Mouse (Mus musculus) kidney, adult 2 months (tissue): ENCODE results near the gene Plcb3. TPM values are rescaled to one million over a fixed set of nuclear protein-coding genes. Genes with fewer than 3 reads are reported as not detected.

ENCODE experiments used
- DNase-seq: peaks from one replicate; pipeline ENCODE4 v3.0.0; 2021
- H3K27ac ChIP-seq: fragments of 200-500 bp; 2 replicates; pipeline ENCODE4 v1.5.1; 2012; ENCODE audit warnings: low read depth, low read length, control low read depth, inconsistent platforms; ENCODE audit not compliant: insufficient read depth
- H3K27me3 ChIP-seq: fragments of 200-500 bp; replicated peaks from 2 replicates; pipeline ENCODE4 v1.6.1; 2012; ENCODE audit warnings: mild to moderate bottlenecking, moderate library complexity, low read length, inconsistent platforms; ENCODE audit not compliant: control insufficient read depth, insufficient read depth
- H3K36me3 ChIP-seq: fragments of 200-500 bp; 2 replicates; pipeline ENCODE4 v1.6.1; 2012; ENCODE audit warnings: mild to moderate bottlenecking, moderate library complexity, low read length, inconsistent platforms; ENCODE audit not compliant: control insufficient read depth, insufficient read depth
- H3K4me1 ChIP-seq: fragments of 200-500 bp; 2 replicates; pipeline ENCODE4 v1.6.1; 2011; ENCODE audit warnings: low read length; ENCODE audit not compliant: control insufficient read depth, insufficient read depth
- H3K4me3 ChIP-seq: fragments of 200-500 bp; 2 replicates; pipeline ENCODE4 v1.5.1; 2011; ENCODE audit warnings: mild to moderate bottlenecking, low read depth, low read length, control low read depth; ENCODE audit not compliant: insufficient read depth
- CTCF ChIP-seq: fragments of 200-500 bp; conservative IDR thresholded peaks from 2 replicates; pipeline ENCODE4 v1.5.1; 2011; ENCODE audit warnings: low read depth, mild to moderate bottlenecking, control low read depth, low read length, moderate library complexity, mixed read lengths; ENCODE audit not compliant: insufficient read depth, insufficient read length
- POLR2A ChIP-seq: fragments of 200-500 bp; IDR thresholded peaks from one replicate; pipeline ENCODE4 v1.6.1; 2011; ENCODE audit warnings: low read depth, low read length, control low read depth
- WGBS: fragments of 180-500 bp; shearing (Covaris S2); methylation state at CpG from one replicate; pipeline ENCODE4 v1.1.7; 2018; 5-methylcytosine and 5-hydroxymethylcytosine counted together
- polyA plus RNA-seq: library from polyadenylated mRNA; depleted of rRNA; stranded (reverse); fragments of >200 nt; gene quantifications from 2 replicates; pipeline ENCODE4 v1.2.3, GENCODE M21; 2012

The Plcb3 gene
- polyA plus RNA-seq, 1 experiment, result 40.2 TPM

DNA sequence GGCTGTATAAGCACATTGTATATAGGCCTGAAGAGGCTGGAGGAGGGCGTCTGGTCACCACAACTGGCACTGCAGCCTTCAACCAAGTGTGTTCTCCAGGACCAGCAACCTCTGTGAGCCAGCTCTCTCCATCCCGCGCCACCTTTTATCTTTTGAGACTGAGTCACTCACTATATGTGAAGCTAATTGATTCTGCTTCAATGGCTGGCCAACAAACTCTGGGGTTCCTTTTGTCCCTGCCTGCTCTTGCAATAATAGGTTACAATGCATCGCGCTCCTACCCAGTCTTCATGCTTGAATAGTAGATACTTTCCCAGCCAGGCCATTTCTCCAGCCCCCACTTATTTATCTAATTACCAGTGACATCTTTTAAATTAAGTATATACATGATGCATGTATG lies 7.4 kb upstream of the Plcb3 start:
- H3K36me3 ChIP-seq, result no peaks in the 10 kb centered on the region
- no peaks in the 10 kb centered on the region for H3K27me3 ChIP-seq
- H3K27ac ChIP-seq, result no peak overlapping the region
- TF ChIP-seq POLR2A, result no peak
- no peak for TF ChIP-seq CTCF
- H3K4me3 ChIP-seq, result no peak overlapping the region
- WGBS, result 96% methylated on average over 5 of the region's 5 CpGs
- no peak for DNase-seq
- peaks cover 13% of the 10 kb centered on the region; the same call in 1 of the 2 replicates for H3K4me1 ChIP-seq

GRCm38 (mm10) chr19:6981465-6981864 lies 5.2 kb upstream of the Plcb3 start:
- no peak for TF ChIP-seq CTCF
- no peak for TF ChIP-seq POLR2A
- H3K4me3 ChIP-seq, result no peak overlapping the region
- no peaks in the 10 kb centered on the region for H3K36me3 ChIP-seq
- peaks cover 13% of the 10 kb centered on the region; the same call in 1 of the 2 replicates for H3K4me1 ChIP-seq
- H3K27ac ChIP-seq, result peak overlapping the region; percentile 98; the same call in 1 of the 2 replicates
- H3K27me3 ChIP-seq, result no peaks in the 10 kb centered on the region
- DNase-seq, result no peak
- 78% methylated on average over 4 of the region's 4 CpGs for WGBS

DNA sequence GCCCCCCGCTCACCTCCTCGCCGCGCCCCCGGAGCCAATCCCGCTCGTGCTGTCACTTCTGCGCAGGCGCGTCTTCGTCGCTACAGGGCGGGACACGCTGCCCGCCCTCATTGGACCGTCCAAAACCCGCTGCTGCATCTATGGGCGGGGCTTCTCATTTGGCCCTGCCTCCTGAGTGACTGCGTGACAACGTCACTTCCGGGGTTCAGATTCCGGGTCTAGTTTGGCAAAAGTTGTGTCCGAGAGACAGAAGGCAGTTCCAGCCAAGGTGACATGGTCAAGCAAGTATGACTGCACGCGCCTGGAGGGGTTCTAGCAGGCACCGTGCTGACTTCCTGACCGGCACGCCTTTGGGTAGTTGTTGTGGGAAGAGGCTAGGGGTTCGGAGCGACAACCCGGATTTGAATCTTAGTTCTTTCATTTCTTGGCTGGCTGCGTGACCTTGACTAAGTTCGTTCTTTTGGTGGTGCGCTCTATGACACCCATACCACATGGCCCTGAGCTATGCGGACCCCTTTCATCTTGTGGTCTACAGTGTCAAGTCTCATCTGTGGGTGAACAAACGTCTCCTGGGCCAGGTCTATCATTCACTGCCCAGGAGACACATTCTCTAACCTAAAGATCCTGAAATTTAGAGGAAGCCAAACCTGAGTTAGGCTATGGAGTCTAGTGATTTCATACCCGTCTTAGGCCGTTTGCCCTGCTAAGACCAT lies 4.3 kb upstream of the Plcb3 start, which contains the start of gene Fkbp2:
TSS of gene Fkbp2 (minus strand) at position 121 of the 713 bp plus-strand sequence.
- Histone ChIP-seq H3K36me3 (no peaks in the 10 kb centered on the region), H3K27me3 (no peaks in the 10 kb centered on the region), H3K4me1 (peaks cover 18% of the 10 kb centered on the region; the same call in 1 of the 2 replicates), H3K27ac (peak within 1 kb of the TSS; percentile 98), H3K4me3 (peak within 1 kb of the TSS; percentile 84)
- peak; percentile 100 for DNase-seq
- WGBS, result 1% methylated on average over 38 of the region's 38 CpGs
- TF ChIP-seq CTCF (no peak), POLR2A (peak; percentile 98)

- no peaks in the 10 kb centered on the region for H3K36me3 ChIP-seq
- TF ChIP-seq CTCF, result peak; percentile 55
- no peak for TF ChIP-seq POLR2A
- H3K27ac ChIP-seq, result peak overlapping the region; percentile 87
- H3K4me3 ChIP-seq, result peak overlapping the region; percentile 71
- WGBS, result under 1% methylated on average over 59 of the region's 59 CpGs
- no peaks in the 10 kb centered on the region for H3K27me3 ChIP-seq
- H3K4me1 ChIP-seq, result peaks cover 18% of the 10 kb centered on the region; the same call in 1 of the 2 replicates
- peak; percentile 100 for DNase-seq
These were observed 3.5 kb upstream of the Plcb3 start for GRCm38 (mm10) chr19:6979486-6980380.

- Histone ChIP-seq H3K27me3 (no peaks in the 10 kb centered on the region), H3K4me1 (peaks cover 18% of the 10 kb centered on the region; the same call in 1 of the 2 replicates), H3K27ac (peak overlapping the region; percentile 12; the same call in 1 of the 2 replicates), H3K4me3 (peak overlapping the region; percentile 71), H3K36me3 (no peaks in the 10 kb centered on the region)
- TF ChIP-seq CTCF (no peak), POLR2A (no peak)
- WGBS, result 15% methylated on average over 11 of the region's 11 CpGs
- DNase-seq, result peak; percentile 38
These were observed 2.8 kb upstream of the Plcb3 start for GRCm38 (mm10) chr19:6979001-6979479.

DNA sequence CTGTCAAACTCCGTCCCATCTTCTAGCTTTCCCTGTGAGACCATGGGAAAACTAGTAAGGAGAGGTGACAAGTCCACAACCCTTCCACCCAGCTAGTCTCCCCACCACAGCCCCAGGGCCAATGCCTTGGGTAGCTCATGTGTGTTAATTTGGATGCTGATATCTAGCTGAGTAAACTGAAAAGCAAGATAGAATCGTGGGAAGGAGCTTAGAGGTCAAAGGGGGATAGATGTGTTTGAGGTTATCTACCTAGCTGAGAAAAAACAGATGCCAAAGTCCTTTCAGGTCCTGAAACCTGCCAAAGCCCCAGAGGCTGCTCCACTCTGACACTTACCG lies 2.3 kb upstream of the Plcb3 start:
- H3K4me3 ChIP-seq, result no peak overlapping the region
- 45% methylated on average over 3 of the region's 3 CpGs for WGBS

More for the DNA sequence above, 2.3 kb upstream of the Plcb3 start:
- Histone ChIP-seq H3K36me3 (no peaks in the 10 kb centered on the region), H3K4me1 (peaks cover 18% of the 10 kb centered on the region; the same call in 1 of the 2 replicates), H3K27ac (no peak overlapping the region), H3K27me3 (no peaks in the 10 kb centered on the region)
- TF ChIP-seq POLR2A (no peak), CTCF (no peak)
- no peak for DNase-seq
